Mouse (Mus musculus): ENCODE measurements around the gene Chrna1.

DNA sequence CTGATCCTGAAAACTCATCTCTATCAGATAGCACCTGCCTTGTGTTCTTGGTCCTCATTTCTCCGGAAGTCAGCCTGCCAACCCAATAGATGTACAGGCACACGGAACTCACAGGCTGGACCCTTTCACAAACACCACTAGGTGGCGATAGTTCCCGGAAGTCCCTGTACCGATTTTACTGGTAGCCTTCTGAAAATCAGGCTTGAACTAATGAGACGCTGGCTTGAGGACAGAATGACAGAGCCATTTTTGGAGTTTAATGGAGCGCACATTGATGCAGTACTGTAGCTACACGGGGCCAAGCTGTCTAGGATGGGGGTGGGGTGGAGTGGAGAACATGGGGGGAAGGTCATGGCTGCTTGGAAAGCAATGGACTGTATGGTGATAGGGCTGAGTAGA, 18.5 kb downstream of the Chrna1 start:
- TF ChIP-seq POLR2A (IDR thresholded peaks at IDR 0.05; ENCODE audit: extremely low read depth, insufficient read depth, low read length) (no peak), CTCF (IDR thresholded peaks at IDR 0.05; ENCODE audit: extremely low read depth, insufficient read depth, low read length) (peak; percentile 59)

Data from cortical plate, adult 2 months (tissue).